Mouse (Mus musculus): ENCODE measurements at regions not wholly inside any gene's neighbourhood (a gene's known extent, or its start where the extent isn't known, plus 50 kb on each side); places are given as distances from the start of the nearest gene placed in this dataset.

- DNase-seq = no peak
These were observed 1359.0 kb upstream of the Nudt12 start for GRCm38 (mm10) chr17:60372206-60372605.

GRCm38 (mm10) chr17:60355411-60355810 is 1342.2 kb upstream of the Nudt12 start:
- peak; percentile 43 to 74 for DNase-seq

- peak; percentile 3 to 5 for DNase-seq
These were observed 1331.5 kb upstream of the Nudt12 start for GRCm38 (mm10) chr17:60344656-60345055.

GRCm38 (mm10) chr17:60337680-60338079 is 1324.5 kb upstream of the Nudt12 start:
- DNase-seq = peak in 1 of 2 experiments; percentile 7

GRCm38 (mm10) chr17:60321046-60321445 is 1307.9 kb upstream of the Nudt12 start:
- no peak for DNase-seq

All from cerebellum, postnatal 14 days (tissue).